Mouse (Mus musculus) brain, embryonic 14.5 days (tissue): ENCODE measurements around the gene Usp20.

Experiments used
- CTCF ChIP-seq: fragments of 200-500 bp; IDR thresholded peaks from 2 replicates; pipeline ENCODE4 v1.5.1; 2012; ENCODE audit warnings: inconsistent platforms, mild to moderate bottlenecking, moderate library complexity, borderline replicate concordance; ENCODE audit not compliant: insufficient read depth, insufficient read length; ENCODE audit errors: extremely low read depth
- POLR2A ChIP-seq: fragments of 200-500 bp; IDR thresholded peaks from 2 replicates; pipeline ENCODE4 v1.6.1; 2012; ENCODE audit warnings: mild to moderate bottlenecking, inconsistent platforms, borderline replicate concordance; ENCODE audit not compliant: poor library complexity, insufficient read depth, insufficient read length, severe bottlenecking; ENCODE audit errors: extremely low read depth

GRCm38 (mm10) chr2:30994853-30995252 is 12.8 kb downstream of the Usp20 start:
- no peak for TF ChIP-seq CTCF
- TF ChIP-seq POLR2A = no peak
